Mouse (Mus musculus) v-Abl transformed pro-B cells (cell line): ENCODE results near the gene Tcea3.

ENCODE experiments used
- in situ Hi-C, 2 experiments: fragments of 400-800 bp; cut with MboI; formaldehyde crosslinking; loops; one replicate each; pipeline ENCODE4 v1.15.1; 2025; ENCODE audit not compliant: unreplicated experiment in 2 of 2

Tcea3 gene

DNA sequence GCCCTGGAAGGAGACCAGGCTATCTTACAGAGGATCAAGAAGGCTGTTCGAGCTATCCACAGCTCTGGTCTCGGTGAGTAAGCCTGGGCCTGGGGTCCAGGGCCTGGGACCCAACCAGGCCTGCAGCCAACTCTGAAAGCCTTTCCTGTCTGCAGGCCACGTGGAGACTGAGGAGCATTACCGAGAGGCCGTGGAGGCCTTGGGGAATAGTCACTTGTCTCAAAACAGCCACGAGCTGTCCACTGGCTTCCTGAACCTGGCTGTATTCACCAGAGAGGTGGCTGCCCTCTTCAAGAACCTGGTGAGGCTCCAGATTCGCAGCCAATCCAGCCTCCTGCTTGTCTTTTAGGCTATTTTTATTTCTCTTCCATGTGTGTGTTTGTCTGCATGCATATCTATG is 20.1 kb upstream of the Tcea3 start:
- in situ Hi-C loops: no loop called here

DNA sequence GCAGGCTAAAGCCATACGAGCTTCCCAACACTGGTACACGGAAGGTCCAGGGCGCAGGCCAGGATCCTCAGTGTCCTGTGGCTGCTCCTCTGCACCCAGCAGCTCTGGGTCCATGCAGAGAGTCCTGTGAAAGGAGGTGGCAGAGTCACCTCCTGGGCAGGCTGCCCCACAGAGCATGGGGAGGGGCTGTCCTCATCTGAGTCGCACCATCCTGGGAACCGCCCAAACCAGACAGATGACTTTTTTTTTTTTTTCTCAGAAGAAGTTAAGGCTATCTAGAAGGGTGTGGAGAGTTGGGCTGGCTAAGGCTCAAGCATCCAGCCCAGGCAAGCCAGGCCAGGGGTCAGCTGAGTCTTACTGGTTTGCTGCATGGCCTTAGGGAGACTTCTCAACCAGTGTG is 18.9 kb upstream of the Tcea3 start:
- in situ Hi-C loops: no loop called here

DNA sequence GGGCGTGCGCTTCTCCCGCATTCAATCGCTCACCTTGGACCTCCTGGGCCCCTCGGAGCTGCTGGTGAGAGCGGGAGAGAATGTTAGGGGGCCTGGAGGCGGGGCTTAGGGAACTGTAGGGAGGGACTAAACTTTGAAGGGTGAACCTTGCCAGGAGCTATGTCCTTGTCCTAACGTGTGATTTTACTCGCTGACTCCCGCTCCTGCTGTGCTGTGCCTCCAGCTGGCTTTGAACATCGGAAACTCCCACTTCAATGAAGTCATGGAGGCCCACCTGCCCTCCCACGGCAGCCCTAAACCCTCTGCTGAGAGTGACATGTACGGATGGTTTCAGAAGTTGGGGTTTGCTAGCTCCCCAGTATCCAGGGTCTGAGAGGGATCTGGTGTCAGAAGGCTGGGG is 8.9 kb upstream of the Tcea3 start:
- in situ Hi-C loops: no loop called here

DNA sequence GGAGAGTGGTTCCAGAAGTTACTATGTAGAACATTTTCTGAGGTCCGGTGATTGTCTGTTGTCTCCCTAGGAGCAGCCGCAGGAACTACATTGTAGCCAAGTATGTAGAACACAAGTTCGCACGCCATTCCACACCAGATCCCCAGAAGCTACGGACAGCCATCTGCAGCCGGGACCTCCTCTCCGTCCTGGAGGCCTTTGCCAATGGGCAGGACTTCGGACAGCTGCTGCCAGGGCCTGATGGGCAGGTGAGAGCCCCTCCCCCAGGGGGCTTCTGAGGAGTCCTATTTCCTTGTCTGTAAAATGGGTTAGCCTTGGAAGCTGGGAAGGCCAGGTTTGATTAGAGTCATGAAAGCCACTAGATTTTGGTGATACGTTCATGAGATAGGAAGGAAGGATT is 8.4 kb upstream of the Tcea3 start:
- in situ Hi-C loops: no loop called here

GRCm38 (mm10) chr4:136239622-136240021 is 7.9 kb upstream of the Tcea3 start:
- in situ Hi-C loops: loop anchor here (5.0 to 10.0 kb wide), 3 partner anchors 32 to 385 kb away; partner anchors contain the start of genes Asap3 (in 1 of the 2) and Lactbl1 (in 1 of the 2)

- in situ Hi-C loops: loop anchor here (5.0 to 10.0 kb wide), 3 partner anchors 33 to 385 kb away; partner anchors contain the start of genes Asap3 (in 1 of the 2) and Lactbl1 (in 1 of the 2)
Observed at GRCm38 (mm10) chr4:136240123-136240522, 7.4 kb upstream of the Tcea3 start.

DNA sequence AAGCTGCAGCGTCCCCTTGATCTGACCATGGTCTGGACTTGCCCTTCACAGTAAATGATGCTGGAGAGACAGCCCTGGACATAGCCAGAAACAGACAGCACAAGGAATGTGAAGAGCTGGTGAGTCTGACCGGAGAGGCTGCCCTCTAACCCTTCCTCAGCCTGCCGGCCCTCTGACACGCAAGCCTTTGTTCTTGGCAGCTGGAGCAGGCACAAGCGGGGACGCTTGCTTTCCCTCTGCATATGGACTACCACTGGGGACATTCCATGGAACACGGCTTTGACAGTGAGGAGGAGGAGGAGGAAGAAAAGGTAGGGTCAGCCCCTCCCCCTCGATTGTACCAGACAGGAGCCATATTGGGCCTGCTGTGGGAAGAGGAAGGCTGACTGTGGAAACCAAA is 6.6 kb upstream of the Tcea3 start:
- in situ Hi-C loops: loop anchor here (5.0 to 10.0 kb wide), 3 partner anchors 34 to 384 kb away; partner anchors contain the start of genes Asap3 (in 1 of the 2) and Lactbl1 (in 1 of the 2)

DNA sequence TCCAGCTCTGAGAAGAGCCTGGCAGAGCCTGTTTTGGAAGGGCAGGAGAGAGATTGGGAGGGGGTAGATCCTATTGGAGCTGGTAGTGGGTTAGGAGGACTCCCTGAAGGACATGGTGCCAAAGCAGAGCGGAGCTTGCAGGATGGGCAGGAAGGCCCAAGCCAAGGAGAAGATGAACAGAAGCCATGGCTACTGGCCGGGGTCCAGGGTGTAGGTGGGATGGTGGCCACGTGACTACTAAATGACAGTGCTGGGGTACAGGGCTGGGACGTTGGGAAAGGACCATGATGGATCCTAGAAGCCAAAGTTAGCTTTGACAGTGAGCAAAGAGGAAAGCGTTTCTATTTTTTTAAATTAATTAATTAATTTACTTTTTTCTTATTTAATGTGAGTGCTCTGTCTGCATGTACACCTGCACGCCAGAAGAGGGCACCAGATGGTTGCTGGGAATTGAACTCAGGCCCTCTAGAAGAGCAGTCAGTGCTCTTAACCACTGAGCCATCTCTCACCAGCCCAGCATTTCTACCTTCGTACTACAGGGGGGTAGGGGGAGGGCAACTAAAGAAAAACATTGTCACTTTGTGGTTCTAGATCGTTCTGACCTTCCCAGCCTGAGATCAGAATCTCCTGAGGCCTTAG is 5.3 kb upstream of the Tcea3 start:
- in situ Hi-C loops: loop anchor here (5.0 to 10.0 kb wide), 3 partner anchors 35 to 383 kb away; partner anchors contain the start of genes Asap3 (in 1 of the 2) and Lactbl1 (in 1 of the 2)

DNA sequence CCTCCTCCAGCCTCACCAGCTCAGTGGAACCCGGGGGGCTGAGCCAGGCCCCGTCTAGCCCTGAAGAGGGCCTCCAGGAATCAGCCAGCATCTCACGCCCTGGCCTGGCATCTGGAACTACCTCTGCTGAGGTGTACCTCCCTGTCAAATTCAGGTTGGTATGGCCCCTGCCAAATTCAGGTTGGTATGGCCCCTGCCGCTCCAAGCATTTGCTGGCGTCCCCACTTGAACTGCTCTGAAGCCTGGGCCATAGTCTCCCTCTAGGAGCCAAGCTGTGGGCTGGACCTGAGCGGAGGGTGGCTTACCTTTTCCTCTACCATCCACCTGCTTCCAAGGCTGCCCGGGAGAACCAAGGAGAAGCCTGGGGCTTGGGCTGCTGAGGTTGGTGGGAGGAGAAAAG is 4.8 kb upstream of the Tcea3 start:
- in situ Hi-C loops: loop anchor here (5.0 to 10.0 kb wide), 3 partner anchors 35 to 382 kb away; partner anchors contain the start of genes Asap3 (in 1 of the 2) and Lactbl1 (in 1 of the 2)

DNA sequence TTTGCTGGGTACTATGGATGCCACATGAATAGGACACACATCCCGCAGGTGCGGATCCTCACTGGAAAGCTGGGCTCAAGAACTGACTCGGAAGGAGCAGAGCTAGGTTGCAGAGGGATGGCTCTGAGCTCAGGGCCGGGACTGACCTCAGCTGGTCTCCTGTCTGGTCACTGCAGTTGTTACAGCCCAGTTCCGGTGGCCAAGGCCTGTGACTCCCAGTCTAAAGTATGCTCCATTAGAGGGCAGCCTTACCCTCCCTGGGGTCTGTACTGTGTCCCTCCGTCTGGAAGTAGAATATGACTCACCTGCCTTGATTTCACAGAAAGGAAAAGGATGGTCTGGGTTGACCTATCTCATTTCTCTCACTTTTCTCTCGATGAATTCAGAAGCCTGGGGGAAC is 3.3 kb upstream of the Tcea3 start:
- in situ Hi-C loops: loop anchor here (5.0 to 10.0 kb wide), 3 partner anchors 37 to 381 kb away; partner anchors contain the start of genes Asap3 (in 1 of the 2) and Lactbl1 (in 1 of the 2)

DNA sequence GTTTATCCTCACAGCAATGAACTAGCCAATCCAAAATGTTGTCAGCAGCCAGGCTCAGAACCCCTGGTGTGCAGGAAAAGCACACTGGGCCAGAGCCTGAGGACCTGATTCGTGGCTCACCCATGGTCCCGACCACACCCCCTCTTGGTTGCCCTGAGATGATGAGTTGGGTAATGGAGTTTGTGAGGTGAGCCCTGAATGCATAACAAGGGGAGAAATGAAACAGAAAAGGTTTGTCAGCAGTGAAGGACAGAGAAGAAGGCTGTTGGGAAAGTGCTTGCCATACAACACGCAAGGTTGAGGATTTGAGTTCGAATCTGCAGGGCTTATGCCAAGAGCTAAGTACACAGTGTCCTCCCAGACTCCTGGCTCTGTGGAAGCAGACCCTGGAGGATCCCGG is 1.8 kb upstream of the Tcea3 start:
- in situ Hi-C loops: loop anchor here in 1 of 2 experiments (10.0 kb wide), 1 partner anchor 379 kb away; the partner anchor contains the start of gene Lactbl1

DNA sequence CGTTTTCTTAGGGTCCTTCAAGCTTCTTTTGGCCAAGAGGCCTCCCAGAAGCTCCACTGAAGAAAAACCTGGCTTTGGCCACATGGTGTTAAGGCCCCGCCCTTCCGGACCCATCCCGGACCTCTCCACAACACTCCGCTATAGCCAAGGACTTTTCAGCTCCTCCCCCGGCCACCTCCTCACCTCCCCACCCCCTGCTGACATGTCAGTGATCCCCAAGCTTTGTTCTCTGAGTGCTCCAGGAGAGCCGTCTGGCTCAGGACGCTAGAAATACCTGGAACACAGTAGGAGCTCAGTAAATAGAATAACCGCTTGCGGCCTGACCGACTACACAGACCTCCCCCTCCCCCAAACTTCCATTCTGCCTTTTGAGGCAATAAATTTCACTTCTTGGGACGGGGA is 960 bp upstream of the Tcea3 start:
- in situ Hi-C loops: loop anchor here in 1 of 2 experiments (10.0 kb wide), 1 partner anchor 378 kb away; the partner anchor contains the start of gene Lactbl1

GRCm38 (mm10) chr4:136247386-136247728 is 172 bp upstream of the Tcea3 start:
- in situ Hi-C loops: loop anchor here in 1 of 2 experiments (10.0 kb wide), 1 partner anchor 377 kb away; the partner anchor contains the start of gene Lactbl1

- in situ Hi-C loops: loop anchor here in 1 of 2 experiments (10.0 kb wide), 1 partner anchor 376 kb away; the partner anchor contains the start of gene Lactbl1
Observed at GRCm38 (mm10) chr4:136248464-136249331, 1.2 kb downstream of the Tcea3 start.

- in situ Hi-C loops: loop anchor here in 1 of 2 experiments (10.0 kb wide), 1 partner anchor 376 kb away; the partner anchor contains the start of gene Lactbl1
Observed at GRCm38 (mm10) chr4:136249332-136249647, 1.8 kb downstream of the Tcea3 start.

DNA sequence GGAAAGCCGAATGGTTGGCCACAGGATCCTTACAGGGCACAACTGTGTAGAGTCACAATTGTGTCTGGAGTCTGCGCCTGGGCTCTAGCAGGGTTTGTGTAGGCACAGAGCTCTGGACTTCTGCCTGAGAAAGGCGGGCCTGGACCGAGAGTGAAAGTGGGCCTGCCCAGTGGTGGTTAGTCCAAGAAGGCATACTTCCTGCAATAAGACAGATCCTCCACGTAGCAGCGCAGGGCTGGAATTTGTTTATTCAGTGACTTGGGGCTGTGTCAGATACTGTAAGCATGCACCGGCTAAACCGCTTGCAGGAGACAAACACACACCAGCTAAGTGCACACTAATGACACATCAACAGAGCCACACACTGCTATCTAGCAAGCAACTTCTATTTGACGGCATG is 2.3 kb downstream of the Tcea3 start:
- in situ Hi-C loops: loop anchor here (10.0 to 25.0 kb wide), 3 partner anchors 205 to 588 kb away; partner anchors contain the start of genes Ephb2 (in 1 of the 2) and Lactbl1 (in 1 of the 2)

DNA sequence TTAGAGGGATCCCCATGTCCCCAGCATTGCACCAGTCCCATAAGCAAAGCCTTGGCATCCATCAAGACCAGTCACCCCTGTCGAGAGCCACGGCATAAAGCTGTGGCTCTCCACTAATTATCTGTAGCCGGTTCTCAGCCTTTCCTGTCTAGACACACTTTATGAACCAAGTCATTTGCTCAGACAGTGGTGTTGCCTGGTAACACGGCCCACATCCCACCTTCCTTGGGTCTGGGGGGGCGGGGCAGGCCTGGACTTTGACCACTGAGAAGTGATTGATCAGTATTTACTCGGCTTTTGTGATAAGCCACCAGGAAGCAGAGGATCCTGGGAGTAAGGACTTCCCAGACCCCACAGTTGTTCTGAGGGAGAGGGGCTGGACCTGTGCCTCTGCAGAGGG is 8.4 kb downstream of the Tcea3 start:
- in situ Hi-C loops: loop anchor here (5.0 to 25.0 kb wide), 3 partner anchors 36 to 581 kb away; partner anchors contain the start of gene Ephb2 (in 1 of the 2)

DNA sequence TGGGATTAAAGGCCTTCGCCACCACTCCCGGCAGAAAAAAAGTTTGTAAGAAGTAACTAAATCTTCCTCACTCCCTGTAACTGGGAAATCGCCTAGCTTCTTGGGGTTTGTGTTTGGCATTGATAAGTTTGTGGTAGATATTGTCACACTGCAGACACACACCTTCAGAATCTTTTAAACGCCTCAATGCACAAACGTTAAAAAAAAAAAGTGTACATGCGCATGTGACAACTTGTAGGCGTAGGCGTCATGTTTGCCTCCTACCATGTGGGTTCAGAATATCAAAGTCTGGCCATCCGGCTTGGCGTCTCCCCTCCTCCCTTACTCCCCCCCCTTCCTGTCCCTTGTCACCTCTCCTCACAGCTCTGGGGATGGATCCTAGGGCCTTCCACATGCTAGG is 9.2 kb downstream of the Tcea3 start:
- in situ Hi-C loops: loop anchor here (5.0 to 25.0 kb wide), 3 partner anchors 36 to 581 kb away; partner anchors contain the start of gene Ephb2 (in 1 of the 2)

GRCm38 (mm10) chr4:136259916-136260315 is 12.4 kb downstream of the Tcea3 start:
- in situ Hi-C loops: loop anchor here (5.0 to 25.0 kb wide), 6 partner anchors 32 to 577 kb away; partner anchors contain the start of genes Ephb2 (in 1 of the 2), Hnrnpr (in 1 of the 2) and Lactbl1 (in 1 of the 2)

DNA sequence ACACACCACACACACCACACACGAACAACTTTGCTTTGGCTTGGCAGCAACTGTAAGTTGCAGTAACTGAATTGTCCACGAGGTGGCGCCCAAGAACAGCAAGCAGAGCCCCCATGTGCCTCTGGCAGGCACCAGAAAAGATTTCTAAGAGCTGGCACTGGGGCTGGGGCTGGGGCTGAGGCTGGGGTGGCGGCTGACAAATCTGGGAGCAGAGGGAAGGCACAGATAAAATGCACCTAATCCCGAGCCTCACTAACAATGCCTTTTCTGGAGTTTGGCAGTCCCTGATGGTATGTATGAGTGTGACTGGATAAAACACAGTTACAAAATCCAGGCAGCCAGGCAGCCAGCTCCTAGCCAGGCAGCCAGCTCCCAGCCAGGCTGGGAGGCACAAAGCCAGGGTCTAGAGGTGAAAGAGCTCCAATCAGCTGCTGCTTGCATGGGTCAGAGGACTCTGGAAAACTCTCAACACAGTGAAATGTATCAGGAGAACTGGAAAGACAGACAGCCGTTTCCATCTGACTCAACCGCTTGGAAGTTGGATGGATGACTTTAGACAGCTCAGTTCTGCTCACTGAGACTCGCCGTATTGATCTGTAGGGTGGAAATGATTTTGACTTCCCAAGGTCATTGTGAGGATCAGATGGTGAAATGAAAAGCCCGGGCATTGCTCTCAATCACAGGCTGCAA is 13.1 kb downstream of the Tcea3 start:
- in situ Hi-C loops: loop anchor here (5.0 to 25.0 kb wide), 4 partner anchors 52 to 577 kb away; partner anchors contain the start of genes Ephb2 (in 1 of the 2), Hnrnpr (in 1 of the 2) and Lactbl1 (in 1 of the 2)
